Mouse (Mus musculus) CH12.LX (cell line): ENCODE results near the gene 1700025F22Rik.

ENCODE experiments used
- CTCF ChIP-seq, 2 experiments: IDR thresholded peaks in 1 of 2; conservative IDR thresholded peaks in 1 of 2; 2 replicates each; pipeline ENCODE4 v1.5.1; 2011 to 2012; ENCODE audit warnings: low read depth in 2 of 2, low read length in 2 of 2, improper control_type of control experiment in 1 of 2, inconsistent platforms in 1 of 2, mild to moderate bottlenecking in 1 of 2, moderate library complexity in 1 of 2
- ELF1 ChIP-seq: IDR thresholded peaks from 2 replicates; pipeline ENCODE4 v1.6.1; 2014; ENCODE audit warnings: low read depth, mild to moderate bottlenecking, inconsistent platforms, low read length, improper control_type of control experiment
- EP300 ChIP-seq: IDR thresholded peaks from 2 replicates; pipeline ENCODE4 v1.6.1; 2011; ENCODE audit warnings: low read length, improper control_type of control experiment
- ETS1 ChIP-seq: conservative IDR thresholded peaks from 2 replicates; pipeline ENCODE4 v1.6.1; 2012; ENCODE audit warnings: low read depth, mild to moderate bottlenecking, inconsistent platforms, low read length, improper control_type of control experiment, moderate library complexity
- JUND ChIP-seq: conservative IDR thresholded peaks from 2 replicates; pipeline ENCODE4 v1.6.1; 2011; ENCODE audit warnings: low read depth, low read length, improper control_type of control experiment
- POLR2A ChIP-seq: IDR thresholded peaks from 2 replicates; pipeline ENCODE4 v1.6.1; 2011; ENCODE audit warnings: low read depth, mild to moderate bottlenecking, improper control_type of control experiment, low read length
- POLR2AphosphoS2 ChIP-seq: IDR thresholded peaks from 2 replicates; pipeline ENCODE4 v1.6.1; 2011; ENCODE audit warnings: low read depth, low read length, improper control_type of control experiment
- RAD21 ChIP-seq: IDR thresholded peaks from 2 replicates; pipeline ENCODE4 v1.6.1; 2011; ENCODE audit warnings: low read depth, mild to moderate bottlenecking, low read length, improper control_type of control experiment, moderate library complexity
- TCF12 ChIP-seq: IDR thresholded peaks from 2 replicates; pipeline ENCODE4 v1.6.1; 2014; ENCODE audit warnings: low read depth, mild to moderate bottlenecking, inconsistent platforms, low read length, improper control_type of control experiment
- USF1 ChIP-seq: IDR thresholded peaks from 2 replicates; pipeline ENCODE4 v1.6.1; 2014; ENCODE audit warnings: low read depth, mild to moderate bottlenecking, inconsistent platforms, low read length, improper control_type of control experiment
- USF2 ChIP-seq: conservative IDR thresholded peaks from 2 replicates; pipeline ENCODE4 v1.6.1; 2011; ENCODE audit warnings: low read depth, low read length, improper control_type of control experiment

DNA sequence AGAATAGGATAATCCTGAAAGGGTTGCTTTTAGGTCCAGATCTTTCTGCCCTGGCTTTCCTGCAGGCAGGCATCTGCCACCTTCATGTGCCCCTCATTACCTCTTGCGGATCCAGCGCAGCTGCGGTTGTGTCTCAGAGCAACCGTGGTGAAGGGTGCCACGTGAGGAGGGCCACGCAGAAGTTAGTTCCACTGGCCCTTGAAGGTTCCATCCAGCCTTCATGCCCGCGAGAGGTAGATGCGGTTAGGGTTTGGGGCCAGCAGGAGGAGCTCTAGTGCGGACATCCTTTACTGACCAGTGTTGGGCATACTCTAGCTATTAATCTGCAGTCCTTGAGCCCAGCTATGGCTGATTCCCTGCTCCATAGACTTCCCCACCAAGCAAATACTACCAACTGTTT lies at the start of gene 1700025F22Rik:
- TF ChIP-seq USF2 (no peak), ELF1 (0 out of 2 replicates have a peak, but pooled peaks have one; percentile 25), ETS1 (no peak), CTCF (conservative IDR thresholded peaks at IDR 0.05 in 1 of 2, IDR thresholded peaks at IDR 0.05 in 1 of 2; ENCODE audit: low read depth in 2 of 2, low read length in 2 of 2) (peak; percentile 27 to 75; a peak in 2 of 4 replicates), POLR2AphosphoS2 (no peak), POLR2A (no peak), JUND (no peak), TCF12 (peak; percentile 28; the same call in 1 of the 2 replicates), USF1 (no peak; the same call in 1 of the 2 replicates), EP300 (no peak), RAD21 (peak; percentile 61)
